Mouse (Mus musculus) bone marrow macrophage, adult 2 months (primary cell): ENCODE measurements at regions not wholly inside any gene's neighbourhood (a gene's known extent, or its start where the extent isn't known, plus 50 kb on each side); places are given as distances from the start of the nearest gene placed in this dataset.

ENCODE experiments used
- H3K27ac ChIP-seq: 2 replicates; pipeline ENCODE4 v1.5.1; 2012; ENCODE audit warnings: low read depth, low read length; ENCODE audit not compliant: insufficient read depth
- H3K4me1 ChIP-seq: 2 replicates; pipeline ENCODE4 v1.6.1; 2012; ENCODE audit warnings: low read length; ENCODE audit not compliant: control insufficient read depth, insufficient read depth
- H3K4me3 ChIP-seq: 2 replicates; pipeline ENCODE4 v1.5.1; 2012; ENCODE audit warnings: mild to moderate bottlenecking, low read length, moderate library complexity; ENCODE audit not compliant: insufficient read depth
- CTCF ChIP-seq: IDR thresholded peaks from 2 replicates; pipeline ENCODE4 v1.5.1; 2012; ENCODE audit warnings: low read depth, mild to moderate bottlenecking, low read length, moderate library complexity
- POLR2A ChIP-seq: IDR thresholded peaks from 2 replicates; pipeline ENCODE4 v1.6.1; 2012; ENCODE audit warnings: mild to moderate bottlenecking, low read depth, low read length, borderline replicate concordance

DNA sequence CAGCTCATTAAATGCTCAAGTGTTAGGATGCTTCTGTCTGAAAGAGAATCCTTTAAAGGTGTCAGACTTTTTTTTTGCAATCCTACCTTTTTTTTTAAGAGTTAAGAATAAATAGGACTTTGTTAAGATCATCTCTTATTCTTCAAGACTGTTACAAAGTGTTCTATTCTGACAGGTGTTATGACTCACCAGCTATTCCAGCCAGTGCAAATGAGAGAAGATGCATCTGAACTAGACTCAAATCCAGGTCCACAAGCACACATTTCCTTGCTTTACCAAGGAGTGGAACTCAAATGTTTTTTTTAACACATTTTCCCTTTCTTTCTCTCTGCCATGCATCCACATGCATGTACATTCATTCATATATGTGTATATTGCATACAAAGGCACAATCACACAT, 98.4 kb upstream of the Atp10a start:
- no peak overlapping the region for H3K4me3 ChIP-seq
- H3K27ac ChIP-seq: no peak overlapping the region
- H3K4me1 ChIP-seq: no peaks in the 10 kb centered on the region
- TF ChIP-seq CTCF: no peak
- TF ChIP-seq POLR2A: no peak

DNA sequence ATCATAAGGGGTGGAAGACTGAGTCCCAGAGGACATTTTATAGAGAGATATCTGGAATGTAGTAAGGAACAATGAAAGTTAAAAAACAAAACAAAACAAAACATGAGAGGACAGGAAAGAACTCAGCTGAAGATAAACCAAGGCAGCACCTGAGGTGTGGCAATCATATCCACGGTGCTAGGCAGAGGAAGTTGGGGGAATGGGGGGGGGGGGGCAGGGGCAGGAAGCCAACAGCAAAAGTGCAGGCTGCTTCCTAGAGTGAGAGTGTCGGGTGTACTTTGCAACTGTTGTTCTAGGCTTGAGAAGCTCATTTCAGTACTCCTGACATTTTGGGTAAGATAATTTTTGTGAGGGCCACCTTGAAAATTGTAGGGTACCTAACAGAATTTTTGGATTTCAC, 87.2 kb upstream of the Atp10a start:
- H3K4me3 ChIP-seq: no peak overlapping the region
- no peak overlapping the region for H3K27ac ChIP-seq
- no peaks in the 10 kb centered on the region for H3K4me1 ChIP-seq
- TF ChIP-seq CTCF (no peak), POLR2A (no peak)

DNA sequence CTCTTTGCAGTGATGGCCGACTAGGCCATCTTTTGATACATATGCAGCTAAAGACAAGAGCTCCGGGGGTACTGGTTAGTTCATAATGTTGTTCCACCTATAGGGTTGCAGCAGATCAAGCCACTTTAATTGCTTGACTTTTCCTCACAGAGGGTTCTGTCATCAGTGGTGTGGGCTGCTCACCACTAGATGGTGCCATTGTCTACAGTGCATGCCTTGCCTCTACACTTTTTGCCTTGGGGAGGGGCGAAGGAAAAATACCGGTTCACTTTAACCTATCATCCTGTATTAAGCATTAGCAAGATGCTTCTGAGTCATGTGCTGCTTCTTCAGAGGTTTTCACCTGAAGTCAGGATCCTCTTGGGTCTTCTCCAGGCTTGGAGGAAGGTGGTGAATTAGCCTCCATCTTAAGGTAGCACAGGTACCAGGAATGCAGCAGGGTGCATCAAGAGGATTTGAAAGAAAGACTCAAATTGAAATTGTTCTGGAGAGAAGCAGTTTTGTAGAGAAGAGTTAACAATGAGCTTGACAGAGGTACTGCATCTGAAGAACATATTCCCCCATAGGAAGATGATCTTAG, 71.6 kb upstream of the Atp10a start:
- Histone ChIP-seq H3K27ac (no peak overlapping the region), H3K4me3 (no peak overlapping the region), H3K4me1 (no peaks in the 10 kb centered on the region)
- peak; percentile 47; the same call in 1 of the 2 replicates for TF ChIP-seq CTCF
- TF ChIP-seq POLR2A: no peak

DNA sequence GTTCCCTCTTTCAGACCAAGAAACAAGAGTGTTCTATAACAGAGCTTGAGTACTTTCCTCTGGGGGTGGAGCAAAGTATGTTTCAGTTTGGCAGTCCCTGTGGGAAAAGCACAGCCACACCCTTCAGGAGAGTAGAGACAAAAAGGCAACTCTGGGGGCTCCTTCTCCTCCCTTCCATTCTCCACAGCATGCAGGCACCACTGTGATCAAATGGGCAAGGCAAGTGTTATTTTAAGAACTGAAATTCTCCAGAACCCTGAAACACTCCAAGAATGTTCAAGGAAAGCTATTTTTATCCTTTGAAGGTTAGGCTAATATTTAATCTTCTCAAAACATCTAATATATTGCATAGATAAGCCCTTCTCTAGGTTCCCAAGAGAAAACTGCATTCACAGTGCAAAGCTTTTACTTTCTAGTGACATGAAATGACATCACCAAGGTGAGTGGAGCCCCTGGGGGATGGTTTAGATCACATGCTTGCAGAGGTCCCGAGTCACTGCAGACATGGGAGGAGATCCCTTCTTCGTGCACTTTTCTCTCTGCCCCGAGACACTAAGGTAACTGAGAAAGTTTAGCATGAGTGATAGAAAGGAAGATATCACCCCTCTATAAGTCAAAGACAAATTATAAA, 70.2 kb upstream of the Atp10a start:
- no peak for TF ChIP-seq CTCF
- H3K27ac ChIP-seq: no peak overlapping the region
- H3K4me1 ChIP-seq: no peaks in the 10 kb centered on the region
- no peak overlapping the region for H3K4me3 ChIP-seq

DNA sequence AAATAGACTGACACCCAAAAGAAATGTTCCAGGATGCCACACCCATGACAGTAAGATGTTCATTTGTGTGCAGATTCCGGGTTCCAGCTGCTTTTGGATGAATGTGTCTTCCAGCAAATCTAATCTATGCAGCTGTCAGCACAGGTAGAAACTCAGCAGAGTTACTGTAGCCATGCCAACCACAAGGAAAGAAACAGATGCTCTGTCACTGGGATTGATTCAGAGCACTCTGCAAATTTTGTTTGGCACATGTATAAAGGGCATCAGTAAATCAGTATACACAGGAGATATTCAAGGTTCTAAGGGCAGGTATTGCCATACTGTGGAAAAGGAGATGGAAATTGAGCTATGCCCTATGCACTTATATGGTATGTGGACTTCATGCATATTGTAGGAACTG, 60.0 kb upstream of the Atp10a start:
- Histone ChIP-seq H3K4me1 (no peaks in the 10 kb centered on the region), H3K27ac (no peak overlapping the region), H3K4me3 (no peak overlapping the region)
- TF ChIP-seq CTCF: no peak
- no peak for TF ChIP-seq POLR2A
